Mouse (Mus musculus) granulocyte monocyte progenitor cell, adult 5-6 weeks (primary cell): ENCODE results near the gene Nop10. TPM values are rescaled to one million over a fixed set of nuclear protein-coding genes. Genes with fewer than 3 reads are reported as not detected.
A peak's percentile ranks its signal among the peaks of the same experiment; 100 is the strongest.

Experiments used
- ATAC-seq: replicated peaks from 2 replicates; pipeline ENCODE4 v1.8.0; 2016; ENCODE audit warnings: mild to moderate bottlenecking, moderate TSS enrichment, inconsistent platforms; ENCODE audit not compliant: poor library complexity, severe bottlenecking
- total RNA-seq, 2 experiments: library from RNA; stranded (forward) in 1 of 2; stranded (reverse) in 1 of 2; fragments of 200-712, 200-1000 nt in 1 of 2; fragments of >200 nt in 1 of 2; fragmentation: Nextera tagmentation in 1 of 2; gene quantifications; 2 replicates each; pipeline ENCODE4 v1.2.3; 2014 to 2017

Nop10 gene
- total RNA-seq (2014; fragmentation: Nextera tagmentation) (139 and 177 TPM in 2 replicates), total RNA-seq (2017) (220 and 244 TPM in 2 replicates)

- ATAC-seq: peak; percentile 55
These were observed at the start of gene Nop10 for GRCm38 (mm10) chr2:112261748-112262653. TSS of gene Nop10 (plus strand) at chr2:112261926.

- peak; percentile 94 for ATAC-seq
These were observed 45.7 kb upstream of the Nop10 start for GRCm38 (mm10) chr2:112215977-112216376.

GRCm38 (mm10) chr2:112217614-112218013 is 44.1 kb upstream of the Nop10 start:
- ATAC-seq: peak; percentile 74

GRCm38 (mm10) chr2:112220880-112221279 is 40.8 kb upstream of the Nop10 start:
- no peak for ATAC-seq

- peak; percentile 30; the same call in 1 of the 2 replicates for ATAC-seq
These were observed 39.1 kb upstream of the Nop10 start for GRCm38 (mm10) chr2:112222607-112223006.

- no peak for ATAC-seq
These were observed 37.4 kb upstream of the Nop10 start for GRCm38 (mm10) chr2:112224356-112224755.

GRCm38 (mm10) chr2:112232623-112233022 is 29.1 kb upstream of the Nop10 start:
- peak; percentile 99 for ATAC-seq

- ATAC-seq: no peak
These were observed 25.1 kb upstream of the Nop10 start for GRCm38 (mm10) chr2:112236620-112237019.

GRCm38 (mm10) chr2:112238006-112238405 is 23.7 kb upstream of the Nop10 start:
- no peak for ATAC-seq

GRCm38 (mm10) chr2:112239212-112239934 is 22.4 kb upstream of the Nop10 start, which contains the start of gene Lpcat4:
TSS of gene Lpcat4 (plus strand) at chr2:112239468.
- peak; percentile 80 for ATAC-seq

GRCm38 (mm10) chr2:112239935-112240721 is 21.6 kb upstream of the Nop10 start:
- ATAC-seq: peak; percentile 49

GRCm38 (mm10) chr2:112241787-112242186 is 19.9 kb upstream of the Nop10 start:
- ATAC-seq: no peak

- ATAC-seq: no peak
These were observed 16.4 kb upstream of the Nop10 start for GRCm38 (mm10) chr2:112245307-112245706.

- ATAC-seq: no peak
These were observed 15.5 kb upstream of the Nop10 start for GRCm38 (mm10) chr2:112246193-112246592.

- peak; percentile 83 for ATAC-seq
These were observed 14.4 kb upstream of the Nop10 start for GRCm38 (mm10) chr2:112247323-112247722.

- no peak for ATAC-seq
These were observed 11.8 kb upstream of the Nop10 start for GRCm38 (mm10) chr2:112249780-112250453.

GRCm38 (mm10) chr2:112254675-112255515 is 6.8 kb upstream of the Nop10 start:
- peak; percentile 65 for ATAC-seq

GRCm38 (mm10) chr2:112259241-112259962 is 2.3 kb upstream of the Nop10 start, which contains the start of gene Nutm1:
TSS of gene Nutm1 (minus strand) at chr2:112259291.
- no peak for ATAC-seq
